16 mouse cellular contexts compared by ENCODE assay signal in genomic region chr13:72184116-72184845, GRCm38 (mm10).
DNase-seq lines count a peak whose midpoint lies in the region; ATAC-seq and TF ChIP-seq lines count a peak whose summit lies in the region.
"Had no signal": no experiment of that assay in that cellular context is flagged by ENCODE, and none has a peak within 500 bp of the region (broad histone marks: within the 10 kb centered on the region; RNA-seq: fewer than 3 reads in every experiment).

No protein-coding gene starts in this region.

- TF ChIP-seq CTCF in lung, embryonic 14.5 days (IDR thresholded peaks at IDR 0.05; ENCODE audit: low read depth), result no peak
- no peak for TF ChIP-seq CTCF in brain, embryonic 14.5 days (IDR thresholded peaks at IDR 0.05; ENCODE audit: borderline replicate concordance, extremely low read depth, insufficient read depth, insufficient read length)

- WGBS in lung, embryonic 14.5 days, result 41% methylated on average over 15 of the region's 15 CpGs
- 46% methylated on average over 15 of the region's 15 CpGs for WGBS in midbrain, embryonic 15.5 days

- ATAC-seq in lung, embryonic 14.5 days (ENCODE audit: insufficient read depth), result peak; percentile 31; the same call in 1 of the 2 replicates
- ATAC-seq in midbrain, embryonic 15.5 days (replicated peaks), result peak; percentile 52; the same call in 1 of the 2 replicates
- ATAC-seq: intestine, postnatal 0 days; liver, embryonic 12.5 days had no signal

- H3K27ac ChIP-seq in lung, embryonic 14.5 days (ENCODE audit: low read depth), result no peak overlapping the region
- H3K27ac ChIP-seq in midbrain, embryonic 15.5 days, result peak overlapping the region; percentile 14
- H3K27ac ChIP-seq: embryonic facial prominence, embryonic 12.5 days; heart, adult 2 months; kidney, postnatal 0 days; liver, embryonic 12.5 days; neural tube, embryonic 12.5 days had no signal

- H3K27me3 ChIP-seq in lung, embryonic 14.5 days (ENCODE audit: insufficient read depth, low read length), result no peaks in the 10 kb centered on the region
- no peaks in the 10 kb centered on the region for H3K27me3 ChIP-seq in midbrain, embryonic 15.5 days (replicated peaks)
- H3K27me3 ChIP-seq: embryonic facial prominence, embryonic 12.5 days; liver, embryonic 12.5 days; neural tube, embryonic 12.5 days had no signal

- H3K4me3 ChIP-seq in lung, embryonic 14.5 days (ENCODE audit: low read depth, low read length), result no peak overlapping the region
- no peak overlapping the region for H3K4me3 ChIP-seq in midbrain, embryonic 15.5 days
- H3K4me3 ChIP-seq: embryonic facial prominence, embryonic 12.5 days; heart, adult 2 months; liver, embryonic 12.5 days; neural tube, embryonic 12.5 days had no signal

- H3K9me3 ChIP-seq in lung, embryonic 14.5 days (ENCODE audit: low read depth, low read length), result no peaks in the 10 kb centered on the region
- H3K9me3 ChIP-seq in midbrain, embryonic 15.5 days, result no peaks in the 10 kb centered on the region
- H3K9me3 ChIP-seq: embryonic facial prominence, embryonic 12.5 days; liver, embryonic 12.5 days; neural tube, embryonic 12.5 days had no signal

- no peak overlapping the region for H3K9ac ChIP-seq in lung, embryonic 14.5 days
- H3K9ac ChIP-seq in midbrain, embryonic 15.5 days, result no peak overlapping the region
- H3K9ac ChIP-seq: embryonic facial prominence, embryonic 12.5 days; liver, embryonic 12.5 days; neural tube, embryonic 12.5 days had no signal

- peak; percentile 31 for DNase-seq in lung, embryonic 14.5 days
- DNase-seq in lung, postnatal 10 days, result no peak
- peak; percentile 64 for DNase-seq in brain, embryonic 14.5 days (ENCODE audit: low read depth)
- DNase-seq in fat pad, adult 2 months (ENCODE audit: extremely low read depth, low read depth, low spot score), result peak; percentile 95
- no peak for DNase-seq in kidney, postnatal 36 days
- DNase-seq in left cerebral cortex, adult 18-20 months (ENCODE audit: low spot score in 2 of 2), result no peak
- DNase-seq in adrenal gland, postnatal 14 days, result no peak
- DNase-seq: adrenal gland, postnatal 25 days; cerebellum, postnatal 36 days; heart, adult 2 months had no signal

- no peak for TF ChIP-seq POLR2A in brain, embryonic 14.5 days (IDR thresholded peaks at IDR 0.05; ENCODE audit: borderline replicate concordance, extremely low read depth, insufficient read depth, insufficient read length, poor library complexity, severe bottlenecking)

- H3K4me2 ChIP-seq in lung, embryonic 14.5 days, result no peak overlapping the region
- no peak overlapping the region for H3K4me2 ChIP-seq in midbrain, embryonic 15.5 days
- H3K4me2 ChIP-seq: embryonic facial prominence, embryonic 12.5 days; liver, embryonic 12.5 days; neural tube, embryonic 12.5 days had no signal

- H3K4me1 ChIP-seq in lung, embryonic 14.5 days (ENCODE audit: insufficient read depth), result no peaks in the 10 kb centered on the region
- H3K4me1 ChIP-seq in midbrain, embryonic 15.5 days, result peaks cover 11% of the 10 kb centered on the region; the same call in 1 of the 2 replicates
- H3K4me1 ChIP-seq: embryonic facial prominence, embryonic 12.5 days; liver, embryonic 12.5 days; neural tube, embryonic 12.5 days had no signal

- H3K36me3 ChIP-seq in lung, embryonic 14.5 days (ENCODE audit: insufficient read depth), result no peaks in the 10 kb centered on the region
- H3K36me3 ChIP-seq in midbrain, embryonic 15.5 days (replicated peaks), result no peaks in the 10 kb centered on the region
- H3K36me3 ChIP-seq: embryonic facial prominence, embryonic 12.5 days; liver, embryonic 12.5 days; neural tube, embryonic 12.5 days had no signal

Comparison
In these comparisons a context has a peak if more than half of its experiments do, and no peak if none do; other contexts are left out.
1. DNase-seq: peak in lung, embryonic 14.5 days (single experiment), brain, embryonic 14.5 days (single experiment) and fat pad, adult 2 months (single experiment); none in lung, postnatal 10 days (single experiment), kidney, postnatal 36 days (0 of 2), left cerebral cortex, adult 18-20 months (0 of 2) and adrenal gland, postnatal 14 days (single experiment).